Mouse (Mus musculus) right cerebral cortex, adult 18-20 months (tissue): ENCODE results near the gene Rapgef5.

ENCODE experiments used
- DNase-seq: peaks from one replicate; pipeline ENCODE4 v3.0.0; 2022; ENCODE audit warnings: mixed read lengths

The Rapgef5 gene

GRCm38 (mm10) chr12:117678916-117679315 lies 162.6 kb downstream of the Rapgef5 start:
- peak; percentile 18 for DNase-seq

- no peak for DNase-seq
These were observed 163.5 kb downstream of the Rapgef5 start for GRCm38 (mm10) chr12:117679795-117680194.

GRCm38 (mm10) chr12:117681273-117681672 lies 165.0 kb downstream of the Rapgef5 start:
- no peak for DNase-seq

- no peak for DNase-seq
These were observed 167.1 kb downstream of the Rapgef5 start for GRCm38 (mm10) chr12:117683377-117683776.

GRCm38 (mm10) chr12:117683984-117684383 lies 167.7 kb downstream of the Rapgef5 start:
- no peak for DNase-seq

GRCm38 (mm10) chr12:117684788-117685187 lies 168.5 kb downstream of the Rapgef5 start:
- no peak for DNase-seq

- no peak for DNase-seq
These were observed 169.1 kb downstream of the Rapgef5 start for GRCm38 (mm10) chr12:117685336-117685735.

GRCm38 (mm10) chr12:117686732-117687131 lies 170.5 kb downstream of the Rapgef5 start:
- DNase-seq, result no peak

GRCm38 (mm10) chr12:117688655-117689548 lies 172.6 kb downstream of the Rapgef5 start:
- peak; percentile 81 for DNase-seq

GRCm38 (mm10) chr12:117691336-117691735 lies 175.1 kb downstream of the Rapgef5 start:
- DNase-seq, result no peak

- no peak for DNase-seq
These were observed 176.5 kb downstream of the Rapgef5 start for GRCm38 (mm10) chr12:117692775-117693174.

- DNase-seq, result no peak
These were observed 183.8 kb downstream of the Rapgef5 start for GRCm38 (mm10) chr12:117699950-117700665.

GRCm38 (mm10) chr12:117700927-117701326 lies 184.6 kb downstream of the Rapgef5 start:
- no peak for DNase-seq

- DNase-seq, result no peak
These were observed 186.0 kb downstream of the Rapgef5 start for GRCm38 (mm10) chr12:117702291-117702690.

- no peak for DNase-seq
These were observed 186.6 kb downstream of the Rapgef5 start for GRCm38 (mm10) chr12:117702928-117703327.

- no peak for DNase-seq
These were observed 187.1 kb downstream of the Rapgef5 start for GRCm38 (mm10) chr12:117703413-117703812.

GRCm38 (mm10) chr12:117705308-117705707 lies 189.0 kb downstream of the Rapgef5 start:
- DNase-seq, result no peak

GRCm38 (mm10) chr12:117709280-117709679 lies 193.0 kb downstream of the Rapgef5 start:
- DNase-seq, result no peak

- DNase-seq, result no peak
These were observed 196.2 kb downstream of the Rapgef5 start for GRCm38 (mm10) chr12:117712474-117712873.

GRCm38 (mm10) chr12:117713616-117714015 lies 197.3 kb downstream of the Rapgef5 start:
- no peak for DNase-seq

GRCm38 (mm10) chr12:117720794-117721747 lies 204.8 kb downstream of the Rapgef5 start:
- DNase-seq, result no peak

GRCm38 (mm10) chr12:117721748-117722150 lies 205.5 kb downstream of the Rapgef5 start:
- DNase-seq, result no peak

GRCm38 (mm10) chr12:117725011-117725410 lies 208.7 kb downstream of the Rapgef5 start:
- no peak for DNase-seq
